Mouse (Mus musculus): Measurements from ENCODE around the gene Samd10. TPM values are rescaled to one million over a fixed set of nuclear protein-coding genes. Genes with fewer than 3 reads are reported as not detected.

The Samd10 gene
- polyA plus RNA-seq, 1 experiment from 2014 or later = 27.4 TPM

GRCm38 (mm10) chr2:181592231-181593041 is 6.6 kb downstream of the Samd10 start, which contains the start of gene Zfp512b:
TSS of gene Zfp512b (minus strand) at chr2:181592803.
- H3K27me3 ChIP-seq (ENCODE audit: insufficient read depth, low read length) = no peaks in the 10 kb centered on the region
- peak; percentile 85 for ATAC-seq (replicated peaks; ENCODE audit: low FRiP score, low read depth)
- TF ChIP-seq CTCF (IDR thresholded peaks at IDR 0.05; ENCODE audit: low read depth) = no peak
- H3K36me3 ChIP-seq (ENCODE audit: insufficient read depth, low read length) = peaks cover 19% of the 10 kb centered on the region
- H3K4me2 ChIP-seq (ENCODE audit: low read length) = peak within 1 kb of the TSS; percentile 92
- peak; percentile 70 for DNase-seq (ENCODE audit: low spot score)
- H3K4me1 ChIP-seq (replicated peaks; ENCODE audit: insufficient read depth, low read length) = peaks cover 9% of the 10 kb centered on the region; the same call in 1 of the 2 replicates
- H3K9me3 ChIP-seq (replicated peaks; ENCODE audit: low read length) = no peaks in the 10 kb centered on the region
- H3K9ac ChIP-seq (ENCODE audit: low read depth, low read length) = peak within 1 kb of the TSS; percentile 95
- WGBS = under 1% methylated on average over 92 of the region's 97 CpGs
- H3K27ac ChIP-seq = peak within 1 kb of the TSS; percentile 90
- peak within 1 kb of the TSS; percentile 91 for H3K4me3 ChIP-seq (replicated peaks; ENCODE audit: low read depth, low read length)

- H3K4me1 ChIP-seq (replicated peaks; ENCODE audit: insufficient read depth, low read length) = peaks cover 9% of the 10 kb centered on the region; the same call in 1 of the 2 replicates
- no peaks in the 10 kb centered on the region for H3K9me3 ChIP-seq (replicated peaks; ENCODE audit: low read length)
- 4% methylated on average over 5 of the region's 5 CpGs for WGBS
- H3K36me3 ChIP-seq (ENCODE audit: insufficient read depth, low read length) = peaks cover 25% of the 10 kb centered on the region
- H3K4me3 ChIP-seq (replicated peaks; ENCODE audit: low read depth, low read length) = peak within 1 kb of the TSS; percentile 91
- peak within 1 kb of the TSS; percentile 92 for H3K4me2 ChIP-seq (ENCODE audit: low read length)
- DNase-seq (ENCODE audit: low spot score) (no peak), ATAC-seq (replicated peaks; ENCODE audit: low FRiP score, low read depth) (no peak)
- no peaks in the 10 kb centered on the region for H3K27me3 ChIP-seq (ENCODE audit: insufficient read depth, low read length)
- no peak for TF ChIP-seq CTCF (IDR thresholded peaks at IDR 0.05; ENCODE audit: low read depth)
- H3K9ac ChIP-seq (ENCODE audit: low read depth, low read length) = peak within 1 kb of the TSS; percentile 95
- H3K27ac ChIP-seq = peak within 1 kb of the TSS; percentile 90
These were observed 7.4 kb downstream of the Samd10 start, which contains the start of gene Prpf6 for GRCm38 (mm10) chr2:181591528-181592085. TSS of gene Prpf6 (plus strand) at chr2:181591868.

- no peak overlapping the region for H3K9ac ChIP-seq (ENCODE audit: low read depth, low read length)
- DNase-seq (ENCODE audit: low spot score) (no peak), ATAC-seq (replicated peaks; ENCODE audit: low FRiP score, low read depth) (no peak)
- H3K4me1 ChIP-seq (replicated peaks; ENCODE audit: insufficient read depth, low read length) = peaks cover 9% of the 10 kb centered on the region; the same call in 1 of the 2 replicates
- no peak overlapping the region for H3K27ac ChIP-seq
- no peaks in the 10 kb centered on the region for H3K9me3 ChIP-seq (replicated peaks; ENCODE audit: low read length)
- H3K36me3 ChIP-seq (ENCODE audit: insufficient read depth, low read length) = peaks cover 32% of the 10 kb centered on the region
- H3K4me3 ChIP-seq (replicated peaks; ENCODE audit: low read depth, low read length) = no peak overlapping the region
- no peak overlapping the region for H3K4me2 ChIP-seq (ENCODE audit: low read length)
- no peaks in the 10 kb centered on the region for H3K27me3 ChIP-seq (ENCODE audit: insufficient read depth, low read length)
- TF ChIP-seq CTCF (IDR thresholded peaks at IDR 0.05; ENCODE audit: low read depth) = no peak
- 95% methylated on average over 5 of the region's 5 CpGs for WGBS
These were observed 8.5 kb downstream of the Samd10 start for GRCm38 (mm10) chr2:181590471-181590870.

- H3K27ac ChIP-seq = no peak overlapping the region
- DNase-seq (ENCODE audit: low spot score) = no peak
- ATAC-seq (replicated peaks; ENCODE audit: low FRiP score, low read depth) = no peak
- no peak overlapping the region for H3K9ac ChIP-seq (ENCODE audit: low read depth, low read length)
- peaks cover 9% of the 10 kb centered on the region; the same call in 1 of the 2 replicates for H3K4me1 ChIP-seq (replicated peaks; ENCODE audit: insufficient read depth, low read length)
- no peaks in the 10 kb centered on the region for H3K27me3 ChIP-seq (ENCODE audit: insufficient read depth, low read length)
- no peak overlapping the region for H3K4me2 ChIP-seq (ENCODE audit: low read length)
- H3K4me3 ChIP-seq (replicated peaks; ENCODE audit: low read depth, low read length) = no peak overlapping the region
- no peak for TF ChIP-seq CTCF (IDR thresholded peaks at IDR 0.05; ENCODE audit: low read depth)
- 92% methylated on average over 9 of the region's 9 CpGs for WGBS
- peaks cover 39% of the 10 kb centered on the region for H3K36me3 ChIP-seq (ENCODE audit: insufficient read depth, low read length)
- H3K9me3 ChIP-seq (replicated peaks; ENCODE audit: low read length) = no peaks in the 10 kb centered on the region
These were observed 9.3 kb downstream of the Samd10 start for GRCm38 (mm10) chr2:181589732-181590105.

GRCm38 (mm10) chr2:181589011-181589731 is 9.8 kb downstream of the Samd10 start:
- WGBS = 92% methylated on average over 10 of the region's 10 CpGs
- peaks cover 9% of the 10 kb centered on the region; the same call in 1 of the 2 replicates for H3K4me1 ChIP-seq (replicated peaks; ENCODE audit: insufficient read depth, low read length)
- H3K36me3 ChIP-seq (ENCODE audit: insufficient read depth, low read length) = peaks cover 45% of the 10 kb centered on the region
- TF ChIP-seq CTCF (IDR thresholded peaks at IDR 0.05; ENCODE audit: low read depth) = no peak
- H3K9me3 ChIP-seq (replicated peaks; ENCODE audit: low read length) = no peaks in the 10 kb centered on the region
- DNase-seq (ENCODE audit: low spot score) (no peak), ATAC-seq (replicated peaks; ENCODE audit: low FRiP score, low read depth) (no peak)
- no peak overlapping the region for H3K27ac ChIP-seq
- no peaks in the 10 kb centered on the region for H3K27me3 ChIP-seq (ENCODE audit: insufficient read depth, low read length)
- H3K9ac ChIP-seq (ENCODE audit: low read depth, low read length) = no peak overlapping the region
- no peak overlapping the region for H3K4me3 ChIP-seq (replicated peaks; ENCODE audit: low read depth, low read length)
- no peak overlapping the region for H3K4me2 ChIP-seq (ENCODE audit: low read length)

GRCm38 (mm10) chr2:181588229-181588780 is 10.7 kb downstream of the Samd10 start:
- no peak for DNase-seq (ENCODE audit: low spot score)
- no peak for TF ChIP-seq CTCF (IDR thresholded peaks at IDR 0.05; ENCODE audit: low read depth)
- H3K36me3 ChIP-seq (ENCODE audit: insufficient read depth, low read length) = peaks cover 47% of the 10 kb centered on the region

More at GRCm38 (mm10) chr2:181588229-181588780, 10.7 kb downstream of the Samd10 start:
- Histone ChIP-seq H3K9me3 (replicated peaks; ENCODE audit: low read length) (no peaks in the 10 kb centered on the region), H3K4me2 (ENCODE audit: low read length) (no peak overlapping the region), H3K27ac (no peak overlapping the region), H3K4me3 (replicated peaks; ENCODE audit: low read depth, low read length) (no peak overlapping the region), H3K4me1 (replicated peaks; ENCODE audit: insufficient read depth, low read length) (peaks cover 9% of the 10 kb centered on the region; the same call in 1 of the 2 replicates), H3K27me3 (ENCODE audit: insufficient read depth, low read length) (no peaks in the 10 kb centered on the region), H3K9ac (ENCODE audit: low read depth, low read length) (no peak overlapping the region)
- WGBS = 85% methylated on average over 11 of the region's 11 CpGs
- no peak for ATAC-seq (replicated peaks; ENCODE audit: low FRiP score, low read depth)

All from kidney, postnatal 0 days (tissue).